Mouse (Mus musculus): ENCODE results near the gene H2al1h.
"Not testable (repeated sequence)": the region's sequence is repeated elsewhere in the genome, so short reads cannot be mapped to it uniquely, and the experiment has no call there.

Gene H2al1h

GRCm38 (mm10) chrX:11321192-11321591, at the start of gene H2al1h:
H2al1h (plus strand) TSS chrX:11321492.
- DNase-seq (ENCODE audit: low read depth, low spot score): not testable (repeated sequence)

DNA sequence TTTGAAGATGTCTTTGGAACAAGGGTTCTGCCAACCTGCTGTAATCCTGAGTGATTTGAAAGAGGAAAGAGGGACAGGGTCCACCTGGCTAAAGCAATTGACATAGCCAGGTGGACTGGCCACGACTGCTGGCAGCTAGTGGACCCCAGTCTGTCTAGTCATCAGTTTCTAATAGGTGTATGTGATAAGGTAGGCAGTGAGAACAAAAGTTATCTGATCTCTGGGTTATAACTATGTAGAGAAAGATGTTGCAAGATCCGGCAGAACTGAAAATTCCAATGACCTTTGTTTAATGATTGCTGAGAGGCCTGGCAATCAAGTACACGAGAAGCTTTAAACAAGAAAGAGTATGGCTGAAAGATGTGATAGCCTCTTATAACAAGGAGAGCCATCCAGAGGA, 48.1 kb upstream of the H2al1h start:
- DNase-seq (ENCODE audit: low read depth, low spot score): no peak

DNA sequence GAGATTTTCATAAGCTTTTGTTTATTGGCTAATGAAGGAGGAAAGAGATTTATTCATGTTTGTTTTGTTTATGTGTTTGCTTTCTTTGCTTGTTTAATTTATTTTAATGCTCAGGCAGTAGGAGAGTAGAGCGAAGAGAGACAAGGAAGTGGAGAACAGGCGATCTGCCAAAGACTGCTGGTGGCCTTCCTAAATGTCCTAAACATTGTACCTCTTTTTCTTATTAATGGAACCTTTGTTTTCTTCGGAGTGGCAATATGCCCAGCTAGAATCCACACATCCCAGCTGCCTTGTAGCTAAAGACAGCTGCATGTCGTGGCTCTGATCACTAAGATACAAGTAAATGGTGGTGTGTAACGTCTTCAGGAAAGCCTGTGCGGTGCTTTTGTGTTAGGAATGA, 44.2 kb upstream of the H2al1h start:
- DNase-seq (ENCODE audit: low read depth, low spot score): no peak

DNA sequence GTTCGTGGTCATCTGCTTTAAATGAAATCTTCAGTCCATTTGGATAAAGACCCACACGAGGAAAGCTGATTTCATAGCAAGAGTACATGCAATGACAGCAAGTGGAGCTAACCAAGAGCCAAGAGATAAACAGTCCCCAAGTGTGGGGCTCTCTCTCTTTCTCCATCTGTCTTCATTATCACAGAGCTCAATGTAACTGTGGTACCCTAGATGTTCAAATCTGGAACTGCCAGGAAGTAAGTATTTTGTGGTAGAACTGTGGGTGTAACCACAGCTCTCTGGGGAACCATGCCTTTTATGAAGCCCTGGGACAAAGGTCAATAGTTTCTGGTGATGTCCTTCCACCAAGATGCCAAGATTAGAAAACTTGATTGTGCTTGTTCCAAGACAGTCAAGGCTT, 40.6 kb upstream of the H2al1h start:
- DNase-seq (ENCODE audit: low read depth, low spot score): no peak

GRCm38 (mm10) chrX:11288306-11288882, 32.9 kb upstream of the H2al1h start:
- no peak for DNase-seq (ENCODE audit: low read depth, low spot score)

DNA sequence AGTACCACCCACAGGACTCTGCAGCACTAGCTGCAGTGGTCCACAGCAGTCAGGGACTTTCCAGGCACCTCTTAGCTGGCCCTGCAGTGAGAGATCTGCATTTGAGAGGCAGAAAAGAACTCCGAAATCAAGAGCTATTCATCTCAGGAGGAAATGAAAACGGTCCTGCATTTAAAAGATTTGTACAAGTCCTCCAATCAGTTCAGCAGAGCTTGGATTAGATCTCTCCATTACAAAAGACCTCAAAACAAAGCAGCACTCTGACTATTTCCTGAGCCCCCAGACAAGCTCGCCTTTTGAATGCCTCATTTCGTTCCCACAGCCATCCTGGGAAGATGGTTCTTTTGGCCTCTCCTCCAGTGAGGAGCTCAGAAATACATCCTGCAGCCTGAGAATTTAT, 32.0 kb upstream of the H2al1h start:
- DNase-seq (ENCODE audit: low read depth, low spot score): no peak

DNA sequence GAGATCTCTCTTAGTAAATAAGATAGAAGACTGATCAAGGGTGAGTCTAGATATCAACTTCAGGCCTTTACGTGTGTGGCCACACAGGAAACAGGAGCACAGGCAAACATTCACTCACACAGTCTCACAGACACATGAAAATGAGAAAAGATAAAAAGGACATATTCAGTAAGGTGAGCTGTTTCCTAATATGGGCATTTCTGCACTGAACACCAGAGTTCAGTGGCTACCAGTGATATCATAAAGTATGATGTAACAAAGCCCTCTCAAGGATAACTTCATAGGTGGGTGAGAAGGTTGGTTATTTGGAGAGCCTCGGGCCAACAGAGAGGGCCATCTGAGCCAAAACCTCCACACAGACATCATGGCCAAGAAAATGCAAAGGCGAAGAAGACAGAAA, 22.3 kb upstream of the H2al1h start, which contains the start of gene H2al1a:
Gene H2al1a, plus strand, starts transcription at position 301 of the 400 bp plus-strand sequence.
- not testable (repeated sequence) for DNase-seq (ENCODE audit: low read depth, low spot score)

DNA sequence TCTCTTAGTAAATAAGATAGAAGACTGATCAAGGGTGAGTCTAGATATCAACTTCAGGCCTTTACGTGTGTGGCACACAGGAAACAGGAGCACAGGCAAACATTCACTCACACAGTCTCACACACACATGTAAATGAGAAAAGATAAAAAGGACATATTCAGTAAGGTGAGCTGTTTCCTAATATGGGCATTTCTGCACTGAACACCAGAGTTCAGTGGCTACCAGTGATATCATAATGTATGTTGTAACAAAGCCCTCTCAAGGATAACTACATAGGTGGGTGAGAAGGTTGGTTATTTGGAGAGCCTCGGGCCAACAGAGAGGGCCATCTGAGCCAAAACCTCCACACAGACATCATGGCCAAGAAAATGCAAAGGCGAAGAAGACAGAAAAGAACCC, 19.2 kb upstream of the H2al1h start, which contains the start of gene H2al1b:
Gene H2al1b, plus strand, starts transcription at position 301 of the 400 bp plus-strand sequence.
- DNase-seq (ENCODE audit: low read depth, low spot score): not testable (repeated sequence)

GRCm38 (mm10) chrX:11305355-11305754, 15.9 kb upstream of the H2al1h start, which contains the start of gene H2al1c:
H2al1c (plus strand) TSS chrX:11305655.
- DNase-seq (ENCODE audit: low read depth, low spot score): not testable (repeated sequence)

DNA sequence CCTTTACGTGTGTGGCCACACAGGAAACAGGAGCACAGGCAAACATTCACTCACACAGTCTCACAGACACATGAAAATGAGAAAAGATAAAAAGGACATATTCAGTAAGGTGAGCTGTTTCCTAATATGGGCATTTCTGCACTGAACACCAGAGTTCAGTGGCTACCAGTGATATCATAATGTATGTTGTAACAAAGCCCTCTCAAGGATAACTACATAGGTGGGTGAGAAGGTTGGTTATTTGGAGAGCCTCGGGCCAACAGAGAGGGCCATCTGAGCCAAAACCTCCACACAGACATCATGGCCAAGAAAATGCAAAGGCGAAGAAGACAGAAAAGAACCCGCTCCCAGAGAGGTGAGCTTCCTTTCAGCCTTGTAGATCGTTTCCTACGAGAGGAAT, 12.8 kb upstream of the H2al1h start, which contains the start of gene H2al1d:
Gene H2al1d, plus strand, starts transcription at position 301 of the 400 bp plus-strand sequence.
- not testable (repeated sequence) for DNase-seq (ENCODE audit: low read depth, low spot score)

DNA sequence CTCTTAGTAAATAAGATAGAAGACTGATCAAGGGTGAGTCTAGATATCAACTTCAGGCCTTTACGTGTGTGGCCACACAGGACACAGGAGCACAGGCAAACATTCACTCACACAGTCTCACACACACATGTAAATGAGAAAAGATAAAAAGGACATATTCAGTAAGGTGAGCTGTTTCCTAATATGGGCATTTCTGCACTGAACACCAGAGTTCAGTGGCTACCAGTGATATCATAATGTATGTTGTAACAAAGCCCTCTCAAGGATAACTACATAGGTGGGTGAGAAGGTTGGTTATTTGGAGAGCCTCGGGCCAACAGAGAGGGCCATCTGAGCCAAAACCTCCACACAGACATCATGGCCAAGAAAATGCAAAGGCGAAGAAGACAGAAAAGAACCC, 9.7 kb upstream of the H2al1h start, which contains the start of gene H2al1e:
Gene H2al1e, plus strand, starts transcription at position 301 of the 400 bp plus-strand sequence.
- not testable (repeated sequence) for DNase-seq (ENCODE audit: low read depth, low spot score)

GRCm38 (mm10) chrX:11314858-11315257, 6.4 kb upstream of the H2al1h start, which contains the start of gene H2al1f:
H2al1f (plus strand) TSS chrX:11315158.
- not testable (repeated sequence) for DNase-seq (ENCODE audit: low read depth, low spot score)

DNA sequence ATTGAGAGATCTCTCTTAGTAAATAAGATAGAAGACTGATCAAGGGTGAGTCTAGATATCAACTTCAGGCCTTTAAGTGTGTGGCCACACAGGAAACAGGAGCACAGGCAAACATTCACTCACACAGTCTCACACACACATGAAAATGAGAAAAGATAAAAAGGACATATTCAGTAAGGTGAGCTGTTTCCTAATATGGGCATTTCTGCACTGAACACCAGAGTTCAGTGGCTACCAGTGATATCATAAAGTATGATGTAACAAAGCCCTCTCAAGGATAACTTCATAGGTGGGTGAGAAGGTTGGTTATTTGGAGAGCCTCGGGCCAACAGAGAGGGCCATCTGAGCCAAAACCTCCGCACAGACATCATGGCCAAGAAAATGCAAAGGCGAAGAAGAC, 3.3 kb upstream of the H2al1h start, which contains the start of gene H2al1g:
Gene H2al1g, plus strand, starts transcription at position 301 of the 400 bp plus-strand sequence.
- DNase-seq (ENCODE audit: low read depth, low spot score): not testable (repeated sequence)

GRCm38 (mm10) chrX:11324359-11324758, 3.1 kb downstream of the H2al1h start, which contains the start of gene H2al1i:
H2al1i (plus strand) TSS chrX:11324659.
- not testable (repeated sequence) for DNase-seq (ENCODE audit: low read depth, low spot score)

DNA sequence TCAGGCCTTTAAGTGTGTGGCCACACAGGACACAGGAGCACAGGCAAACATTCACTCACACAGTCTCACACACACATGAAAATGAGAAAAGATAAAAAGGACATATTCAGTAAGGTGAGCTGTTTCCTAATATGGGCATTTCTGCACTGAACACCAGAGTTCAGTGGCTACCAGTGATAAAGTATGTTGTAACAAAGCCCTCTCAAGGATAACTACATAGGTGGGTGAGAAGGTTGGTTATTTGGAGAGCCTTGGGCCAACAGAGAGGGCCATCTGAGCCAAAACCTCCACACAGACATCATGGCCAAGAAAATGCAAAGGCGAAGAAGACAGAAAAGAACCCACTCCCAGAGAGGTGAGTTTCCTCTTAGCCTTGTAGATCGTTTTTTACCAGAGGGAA, 6.2 kb downstream of the H2al1h start, which contains the start of gene H2al1j:
Gene H2al1j, plus strand, starts transcription at position 301 of the 400 bp plus-strand sequence.
- not testable (repeated sequence) for DNase-seq (ENCODE audit: low read depth, low spot score)

DNA sequence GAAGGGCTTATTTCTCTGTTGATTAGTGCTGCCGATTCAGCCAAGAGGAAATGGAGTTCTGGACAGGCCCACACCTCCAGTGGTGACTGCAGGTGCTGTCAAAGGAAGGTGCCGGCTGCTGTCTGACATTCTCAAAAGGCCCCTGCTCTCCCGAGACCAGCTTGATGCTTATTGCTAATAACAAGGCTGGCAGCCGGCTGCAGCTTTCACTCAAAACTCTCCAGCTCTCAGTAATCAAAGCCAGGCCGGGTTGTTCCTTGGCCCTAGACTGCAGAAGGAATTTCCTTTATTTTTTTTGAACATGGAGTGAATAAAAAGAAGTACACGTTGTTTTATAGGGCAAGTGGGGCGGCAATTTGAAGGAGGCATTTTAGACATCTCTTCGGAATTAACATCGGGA, 24.5 kb downstream of the H2al1h start:
- DNase-seq (ENCODE audit: low read depth, low spot score): no peak

DNA sequence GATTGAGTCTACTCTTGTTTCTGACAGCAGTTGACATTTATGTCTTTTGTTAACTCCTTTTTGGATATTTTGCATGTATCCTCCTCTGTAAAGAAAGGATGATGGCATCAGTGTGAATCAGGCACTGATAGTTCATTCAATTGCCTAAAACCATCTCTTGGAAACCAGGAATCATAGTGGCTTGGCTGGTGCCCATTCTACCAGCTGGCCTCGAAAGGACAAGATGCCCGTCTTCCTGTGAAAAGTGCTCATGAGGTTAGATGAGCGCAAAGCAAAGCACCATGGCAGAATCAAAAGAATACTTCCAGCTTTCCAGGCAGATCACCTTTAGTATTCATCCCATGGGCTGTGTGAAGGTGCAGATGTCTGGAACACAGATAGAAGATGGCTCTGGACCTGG, 25.5 kb downstream of the H2al1h start:
- DNase-seq (ENCODE audit: low read depth, low spot score): no peak

- DNase-seq (ENCODE audit: low read depth, low spot score): no peak
These were observed 39.5 kb downstream of the H2al1h start for GRCm38 (mm10) chrX:11360823-11361222.

GRCm38 (mm10) chrX:11361261-11361660, 40.0 kb downstream of the H2al1h start:
- no peak for DNase-seq (ENCODE audit: low read depth, low spot score)

- DNase-seq (ENCODE audit: low read depth, low spot score): no peak
These were observed 42.6 kb downstream of the H2al1h start for GRCm38 (mm10) chrX:11363890-11364289.

- DNase-seq (ENCODE audit: low read depth, low spot score): no peak
These were observed 43.9 kb downstream of the H2al1h start for GRCm38 (mm10) chrX:11365151-11365550.

Measured in retina, adult 2 months (tissue).